Mouse (Mus musculus) embryonic facial prominence, embryonic 13.5 days (tissue): Measurements from ENCODE around the gene Jmjd7. TPM values are rescaled to one million over a fixed set of nuclear protein-coding genes. Genes with fewer than 3 reads are reported as not detected.

Experiments
- ATAC-seq: fragments of 200-750 bp; cut with Nextera tagmentation; 2 replicates; pipeline ENCODE4 v1.8.0; 2017; ENCODE audit warnings: low read depth; ENCODE audit not compliant: insufficient number of reproducible peaks, insufficient read depth, low FRiP score, low TSS enrichment
- H3K27ac ChIP-seq: fragments of 300-500 bp; sonication (generic); 2 replicates; pipeline ENCODE4 v1.5.1; 2015; ENCODE audit warnings: moderate library complexity, mild to moderate bottlenecking, inconsistent platforms
- H3K27me3 ChIP-seq: fragments of 300-500 bp; sonication (generic); 2 replicates; pipeline ENCODE4 v1.6.1; 2015; ENCODE audit warnings: mild to moderate bottlenecking, inconsistent platforms
- H3K36me3 ChIP-seq: fragments of 300-500 bp; sonication (generic); 2 replicates; pipeline ENCODE4 v1.6.1; 2015; ENCODE audit warnings: mild to moderate bottlenecking, inconsistent platforms
- H3K4me1 ChIP-seq: fragments of 300-500 bp; sonication (generic); 2 replicates; pipeline ENCODE4 v1.6.1; 2015; ENCODE audit warnings: inconsistent platforms
- H3K4me2 ChIP-seq: fragments of 300-500 bp; sonication (generic); 2 replicates; pipeline ENCODE4 v1.6.1; 2015; ENCODE audit warnings: moderate library complexity, mild to moderate bottlenecking, inconsistent platforms
- H3K4me3 ChIP-seq: fragments of 300-500 bp; sonication (generic); 2 replicates; pipeline ENCODE4 v1.5.1; 2015; ENCODE audit warnings: mild to moderate bottlenecking, inconsistent platforms
- H3K9ac ChIP-seq: fragments of 300-500 bp; sonication (generic); 2 replicates; pipeline ENCODE4 v1.6.1; 2015; ENCODE audit warnings: mild to moderate bottlenecking, inconsistent platforms
- H3K9me3 ChIP-seq: fragments of 300-500 bp; sonication (generic); 2 replicates; pipeline ENCODE4 v1.6.1; 2016; ENCODE audit warnings: inconsistent platforms
- WGBS: fragments of 180-500 bp; shearing (Covaris S2); methylation state at CpG from one replicate; pipeline ENCODE4 v1.1.7; 2015; ENCODE audit warnings: mixed read lengths; 5-methylcytosine and 5-hydroxymethylcytosine counted together
- microRNA-seq: library from miRNA; unstranded; fragments of <30 nt; microRNA quantifications from one replicate; pipeline ENCODE4, GENCODE M21; 2016
- polyA plus RNA-seq: library from polyadenylated mRNA; unstranded; fragments of >200 nt; fragmentation: Nextera tagmentation; extraction: Ambion mirVana; gene quantifications from 2 replicates; pipeline ENCODE4 v1.2.1, GENCODE M21; 2015

Gene Jmjd7
- polyA plus RNA-seq, 1 experiment from 2014 or later: 24.3 TPM

GRCm38 (mm10) chr2:120064639-120065038, 37.4 kb downstream of the Jmjd7 start:
- Histone ChIP-seq H3K4me2 (no peak overlapping the region), H3K27me3 (no peaks in the 10 kb centered on the region), H3K27ac (no peak overlapping the region), H3K9me3 (no peaks in the 10 kb centered on the region), H3K4me3 (no peak overlapping the region), H3K4me1 (peaks cover 16% of the 10 kb centered on the region), H3K36me3 (no peaks in the 10 kb centered on the region), H3K9ac (no peak overlapping the region)
- ATAC-seq: no peak
- WGBS: 79% methylated on average over 6 of the region's 6 CpGs

GRCm38 (mm10) chr2:120065243-120065642, 38.0 kb downstream of the Jmjd7 start:
- H3K36me3 ChIP-seq: no peaks in the 10 kb centered on the region
- H3K9ac ChIP-seq: no peak overlapping the region
- WGBS: 89% methylated on average over 10 of the region's 10 CpGs
- H3K4me3 ChIP-seq: no peak overlapping the region
- H3K9me3 ChIP-seq: no peaks in the 10 kb centered on the region
- no peak for ATAC-seq
- H3K4me2 ChIP-seq: no peak overlapping the region
- H3K4me1 ChIP-seq: peaks cover 10% of the 10 kb centered on the region
- H3K27ac ChIP-seq: no peak overlapping the region
- H3K27me3 ChIP-seq: no peaks in the 10 kb centered on the region; the same call in 1 of the 2 replicates

- Histone ChIP-seq H3K4me2 (no peak overlapping the region), H3K9ac (no peak overlapping the region), H3K27me3 (no peaks in the 10 kb centered on the region; the same call in 1 of the 2 replicates), H3K9me3 (no peaks in the 10 kb centered on the region), H3K4me3 (no peak overlapping the region), H3K4me1 (peaks cover 2% of the 10 kb centered on the region; the same call in 1 of the 2 replicates), H3K27ac (no peak overlapping the region), H3K36me3 (no peaks in the 10 kb centered on the region)
- 81% methylated on average over 3 of the region's 3 CpGs for WGBS
- ATAC-seq: no peak
Observed at GRCm38 (mm10) chr2:120066224-120066623, 38.9 kb downstream of the Jmjd7 start.

- 0 out of 2 replicates have a peak, but pooled peaks cover 2% of the 10 kb centered on the region for H3K4me1 ChIP-seq
- WGBS: 40% methylated on average over 16 of the region's 16 CpGs
- H3K4me3 ChIP-seq: no peak overlapping the region
- H3K9me3 ChIP-seq: no peaks in the 10 kb centered on the region
- H3K4me2 ChIP-seq: peak overlapping the region; percentile 43
- no peak for ATAC-seq
- peak overlapping the region; percentile 57; the same call in 1 of the 2 replicates for H3K9ac ChIP-seq
- no peak overlapping the region for H3K27ac ChIP-seq
- H3K36me3 ChIP-seq: no peaks in the 10 kb centered on the region
- no peaks in the 10 kb centered on the region; the same call in 1 of the 2 replicates for H3K27me3 ChIP-seq
Observed at GRCm38 (mm10) chr2:120068555-120069465, 41.5 kb downstream of the Jmjd7 start.

- H3K27ac ChIP-seq: no peak overlapping the region
- H3K9me3 ChIP-seq: no peaks in the 10 kb centered on the region
- no peaks in the 10 kb centered on the region for H3K36me3 ChIP-seq
- H3K4me2 ChIP-seq: no peak overlapping the region
- no peak for ATAC-seq
- 65% methylated on average over 8 of the region's 8 CpGs for WGBS
- no peak overlapping the region for H3K9ac ChIP-seq
- 0 out of 2 replicates have a peak, but pooled peaks cover 2% of the 10 kb centered on the region for H3K4me1 ChIP-seq
- no peak overlapping the region for H3K4me3 ChIP-seq
- H3K27me3 ChIP-seq: peaks cover under 1% of the 10 kb centered on the region; the same call in 1 of the 2 replicates
Observed at GRCm38 (mm10) chr2:120069466-120069990, 42.2 kb downstream of the Jmjd7 start.

- Histone ChIP-seq H3K9me3 (no peaks in the 10 kb centered on the region), H3K4me3 (no peak overlapping the region), H3K9ac (no peak overlapping the region), H3K4me2 (no peak overlapping the region), H3K27ac (no peak overlapping the region), H3K36me3 (no peaks in the 10 kb centered on the region), H3K4me1 (peaks cover 11% of the 10 kb centered on the region; the same call in 1 of the 2 replicates), H3K27me3 (peaks cover 31% of the 10 kb centered on the region)
- ATAC-seq: no peak
- 87% methylated on average over 4 of the region's 4 CpGs for WGBS
Observed at GRCm38 (mm10) chr2:120074096-120074495, 46.8 kb downstream of the Jmjd7 start.

GRCm38 (mm10) chr2:120076076-120076705, 48.9 kb downstream of the Jmjd7 start:
- Histone ChIP-seq H3K27me3 (peaks cover 31% of the 10 kb centered on the region), H3K4me3 (peak overlapping the region; percentile 43), H3K4me1 (peaks cover 11% of the 10 kb centered on the region; the same call in 1 of the 2 replicates), H3K4me2 (peak overlapping the region; percentile 66), H3K36me3 (no peaks in the 10 kb centered on the region), H3K9me3 (no peaks in the 10 kb centered on the region), H3K27ac (no peak overlapping the region), H3K9ac (peak overlapping the region; percentile 58)
- WGBS: 2% methylated on average over 36 of the region's 36 CpGs
- ATAC-seq: 0 out of 2 replicates have a peak, but pooled peaks have one; percentile 56

Small RNAs within 50 kb of the gene (microRNA-seq; reads per million reads assigned to microRNA genes)
- gene Mir7665: not detected

Other genes starting within 250 kb of the Jmjd7 start
- gene Rpap1, start 239.9 kb upstream of the Jmjd7 start, polyA plus RNA-seq: 31.5 and 31.9 TPM in 2 replicates
- gene Tyro3, start 229.8 kb upstream of the Jmjd7 start, polyA plus RNA-seq: 27.3 and 28.5 TPM in 2 replicates
- 34.0 and 39.3 TPM in 2 replicates for gene Mga, start 130.3 kb upstream of the Jmjd7 start, polyA plus RNA-seq
- 5.5 and 5.7 TPM in 2 replicates for gene Mapkbp1, start 54.8 kb upstream of the Jmjd7 start, polyA plus RNA-seq
- 5.2 and 5.4 TPM in 2 replicates for gene Gm28042, start within 50 bp of the Jmjd7 start, polyA plus RNA-seq
- gene Pla2g4b, start 5.9 kb downstream of the Jmjd7 start, polyA plus RNA-seq: 1.8 and 2.6 TPM in 2 replicates
- 22.9 and 23.7 TPM in 2 replicates for gene Ehd4, start 127.1 kb downstream of the Jmjd7 start, polyA plus RNA-seq
- gene Pla2g4e, start 217.9 kb downstream of the Jmjd7 start, polyA plus RNA-seq: 0.07 TPM in 2 replicates